Comparison of ENCODE assay signal across 8 mouse cellular contexts in the genomic region with DNA sequence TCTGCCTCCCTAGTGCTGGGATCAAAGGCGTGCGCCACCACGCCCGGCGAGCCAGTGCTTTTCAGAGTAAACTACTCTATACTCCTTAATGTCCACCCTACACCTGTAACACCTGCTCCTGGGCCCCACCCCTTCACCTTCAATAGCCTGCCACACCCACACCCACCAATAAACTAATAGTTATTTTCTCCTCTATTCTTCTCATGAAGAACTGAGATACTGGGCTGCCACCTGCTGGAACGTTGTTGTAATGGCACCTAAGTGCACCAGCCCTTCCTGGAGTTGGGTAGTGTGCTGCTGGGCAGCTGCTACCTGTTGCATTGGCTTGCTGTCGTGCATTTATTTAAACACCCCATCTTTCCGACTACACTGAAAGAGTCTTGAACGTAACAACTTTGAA.
DNase-seq lines count a peak whose midpoint lies in the region; ATAC-seq and TF ChIP-seq lines count a peak whose summit lies in the region.

No protein-coding gene starts in this region.

- H3K9me3 ChIP-seq in midbrain, embryonic 10.5 days (replicated peaks), result no peaks in the 10 kb centered on the region
- H3K9me3 ChIP-seq in midbrain, embryonic 15.5 days, result no peaks in the 10 kb centered on the region
- H3K9me3 ChIP-seq in intestine, embryonic 14.5 days (ENCODE audit: control insufficient read depth, low read length), result no peaks in the 10 kb centered on the region
- no peaks in the 10 kb centered on the region for H3K9me3 ChIP-seq in liver, postnatal 0 days (ENCODE audit: low read length)

- TF ChIP-seq CTCF in liver, postnatal 0 days (IDR thresholded peaks at IDR 0.05; ENCODE audit: low read depth), result peak; percentile 81

- no peaks in the 10 kb centered on the region for H3K36me3 ChIP-seq in midbrain, embryonic 10.5 days
- no peaks in the 10 kb centered on the region for H3K36me3 ChIP-seq in midbrain, embryonic 15.5 days (replicated peaks)
- H3K36me3 ChIP-seq in intestine, embryonic 14.5 days (ENCODE audit: control insufficient read depth, insufficient read depth, low read length), result no peaks in the 10 kb centered on the region
- no peaks in the 10 kb centered on the region for H3K36me3 ChIP-seq in liver, postnatal 0 days (replicated peaks; ENCODE audit: insufficient read depth, low read length)

- no peak for TF ChIP-seq EP300 in liver, postnatal 0 days (IDR thresholded peaks at IDR 0.05; ENCODE audit: low read depth)

- WGBS in midbrain, embryonic 10.5 days, result 80% methylated on average over 9 of the region's 9 CpGs
- WGBS in midbrain, embryonic 15.5 days, result 82% methylated on average over 9 of the region's 9 CpGs
- 79% methylated on average over 9 of the region's 9 CpGs for WGBS in intestine, embryonic 14.5 days
- 71% methylated on average over 9 of the region's 9 CpGs for WGBS in liver, postnatal 0 days (ENCODE audit: insufficient replicate concordance)

- no peak overlapping the region for H3K4me2 ChIP-seq in midbrain, embryonic 15.5 days
- no peak overlapping the region for H3K4me2 ChIP-seq in intestine, embryonic 14.5 days (ENCODE audit: low read length)
- no peak overlapping the region for H3K4me2 ChIP-seq in liver, postnatal 0 days (ENCODE audit: low read depth, low read length)

- H3K4me3 ChIP-seq in midbrain, embryonic 10.5 days, result no peak overlapping the region
- no peak overlapping the region for H3K4me3 ChIP-seq in midbrain, embryonic 15.5 days
- no peak overlapping the region for H3K4me3 ChIP-seq in intestine, embryonic 14.5 days (ENCODE audit: low read depth, low read length)
- no peak overlapping the region for H3K4me3 ChIP-seq in liver, postnatal 0 days (ENCODE audit: low read depth, low read length)

- no peak overlapping the region for H3K27ac ChIP-seq in midbrain, embryonic 10.5 days (replicated peaks)
- no peak overlapping the region for H3K27ac ChIP-seq in midbrain, embryonic 15.5 days
- no peak overlapping the region for H3K27ac ChIP-seq in intestine, embryonic 14.5 days (ENCODE audit: low read depth)
- no peak overlapping the region for H3K27ac ChIP-seq in liver, postnatal 0 days (ENCODE audit: low read depth)

- DNase-seq in midbrain, embryonic 10.5 days (ENCODE audit: low spot score), result peak; percentile 50
- DNase-seq in adrenal gland, adult 8-10 months, result peak; percentile 46
- DNase-seq in embryo, embryonic 11 days, result peak; percentile 69
- peak; percentile 73 for DNase-seq in intestine, embryonic 14.5 days (ENCODE audit: low spot score)
- peak; percentile 66 for DNase-seq in liver, postnatal 0 days
- DNase-seq in right cerebral cortex, postnatal 14 days, result peak; percentile 77
- peak; percentile 76 for DNase-seq in urinary bladder, postnatal 14 days (ENCODE audit: low spot score)

- H3K27me3 ChIP-seq in midbrain, embryonic 10.5 days (ENCODE audit: low read depth, poor library complexity, severe bottlenecking), result no peaks in the 10 kb centered on the region
- H3K27me3 ChIP-seq in midbrain, embryonic 15.5 days (replicated peaks), result no peaks in the 10 kb centered on the region
- H3K27me3 ChIP-seq in intestine, embryonic 14.5 days (replicated peaks; ENCODE audit: control insufficient read depth, insufficient read depth, low read length), result no peaks in the 10 kb centered on the region
- H3K27me3 ChIP-seq in liver, postnatal 0 days (ENCODE audit: insufficient read depth, low read length), result no peaks in the 10 kb centered on the region

- H3K9ac ChIP-seq in midbrain, embryonic 15.5 days, result no peak overlapping the region
- H3K9ac ChIP-seq in intestine, embryonic 14.5 days (ENCODE audit: low read length), result no peak overlapping the region
- H3K9ac ChIP-seq in liver, postnatal 0 days (replicated peaks), result no peak overlapping the region

- ATAC-seq in midbrain, embryonic 15.5 days (replicated peaks), result no peak
- ATAC-seq in intestine, embryonic 14.5 days (replicated peaks; ENCODE audit: low FRiP score, low TSS enrichment, low read depth), result no peak
- no peak for ATAC-seq in liver, postnatal 0 days

- peaks cover 8% of the 10 kb centered on the region for H3K4me1 ChIP-seq in midbrain, embryonic 10.5 days
- H3K4me1 ChIP-seq in midbrain, embryonic 15.5 days, result peaks cover 5% of the 10 kb centered on the region; the same call in 1 of the 2 replicates
- peaks cover 6% of the 10 kb centered on the region; the same call in 1 of the 2 replicates for H3K4me1 ChIP-seq in intestine, embryonic 14.5 days (replicated peaks; ENCODE audit: control insufficient read depth, insufficient read depth, low read length)
- no peaks in the 10 kb centered on the region for H3K4me1 ChIP-seq in liver, postnatal 0 days (ENCODE audit: insufficient read depth)
